Mouse (Mus musculus) CH12.LX (cell line): ENCODE measurements at regions not wholly inside any gene's neighbourhood (a gene's known extent, or its start where the extent isn't known, plus 50 kb on each side); places are given as distances from the start of the nearest gene placed in this dataset.

Source experiments
- DNase-seq: peaks from one replicate; pipeline ENCODE4 v3.0.0-alpha.2; 2013; ENCODE audit errors: extremely low read depth
- H3K27ac ChIP-seq: 2 replicates; pipeline ENCODE4 v1.5.1; 2012; ENCODE audit warnings: low read depth, mild to moderate bottlenecking, control low read depth, moderate library complexity; ENCODE audit not compliant: insufficient read depth
- H3K27me3 ChIP-seq: replicated peaks from 2 replicates; pipeline ENCODE3; 2012; ENCODE audit warnings: inconsistent platforms
- H3K36me3 ChIP-seq, 2 experiments: replicated peaks in 1 of 2; 2 replicates each; pipeline versions ENCODE3 to v1.6.1; 2012; ENCODE audit warnings: inconsistent platforms in 1 of 2, low read length in 1 of 2, mild to moderate bottlenecking in 1 of 2, mixed read lengths in 1 of 2, moderate library complexity in 1 of 2; ENCODE audit not compliant: control insufficient read depth in 1 of 2, insufficient read depth in 1 of 2
- H3K4me1 ChIP-seq, 2 experiments: 2 replicates each; pipeline ENCODE4 v1.6.1; 2012; ENCODE audit warnings: inconsistent platforms in 1 of 2, moderate library complexity in 1 of 2; ENCODE audit not compliant: insufficient read depth in 2 of 2, control insufficient read depth in 1 of 2
- H3K4me2 ChIP-seq: 2 replicates; pipeline ENCODE4 v1.6.1; 2012; ENCODE audit warnings: low read depth, mild to moderate bottlenecking, control low read depth; ENCODE audit not compliant: poor library complexity, insufficient read depth, severe bottlenecking
- H3K4me3 ChIP-seq, 3 experiments: fragments of 150-350 bp in 1 of 3; sonication (generic) in 1 of 3; replicated peaks in 1 of 3; 2 replicates each; pipeline versions ENCODE3 to v1.5.1; 2011 to 2012; ENCODE audit warnings: low read depth in 2 of 3, low read length in 2 of 3, mild to moderate bottlenecking in 2 of 3, moderate library complexity in 2 of 3, control low read depth in 1 of 3, improper control_type of control experiment in 1 of 3, inconsistent platforms in 1 of 3, mixed read lengths in 1 of 3; ENCODE audit not compliant: poor library complexity in 1 of 3
- H3K79me2 ChIP-seq: replicated peaks from 2 replicates; pipeline ENCODE4 v1.6.1; 2012; ENCODE audit warnings: mild to moderate bottlenecking, moderate library complexity; ENCODE audit not compliant: control insufficient read depth, poor library complexity, insufficient read depth, severe bottlenecking; ENCODE audit errors: extremely low read depth
- H3K9ac ChIP-seq: 2 replicates; pipeline ENCODE4 v1.6.1; 2012; ENCODE audit warnings: low read depth, mild to moderate bottlenecking, control low read depth, moderate library complexity; ENCODE audit not compliant: insufficient read depth
- H3K9me3 ChIP-seq: replicated peaks from 2 replicates; pipeline ENCODE3; 2012; ENCODE audit warnings: low read length, inconsistent platforms, mixed read lengths
- BHLHE40 ChIP-seq: IDR thresholded peaks from 2 replicates; pipeline ENCODE4 v1.6.1; 2011; ENCODE audit warnings: mild to moderate bottlenecking, low read depth, low read length, improper control_type of control experiment
- CHD1 ChIP-seq: IDR thresholded peaks from 2 replicates; pipeline ENCODE4 v1.6.1; 2012; ENCODE audit warnings: low read depth, low read length, improper control_type of control experiment, inconsistent platforms
- CHD2 ChIP-seq: IDR thresholded peaks from 2 replicates; pipeline ENCODE4 v1.6.1; 2011; ENCODE audit warnings: low read length, improper control_type of control experiment
- CTCF ChIP-seq, 2 experiments: IDR thresholded peaks in 1 of 2; conservative IDR thresholded peaks in 1 of 2; 2 replicates each; pipeline ENCODE4 v1.5.1; 2011 to 2012; ENCODE audit warnings: low read depth in 2 of 2, low read length in 2 of 2, improper control_type of control experiment in 1 of 2, inconsistent platforms in 1 of 2, mild to moderate bottlenecking in 1 of 2, moderate library complexity in 1 of 2
- EP300 ChIP-seq: IDR thresholded peaks from 2 replicates; pipeline ENCODE4 v1.6.1; 2011; ENCODE audit warnings: low read length, improper control_type of control experiment
- ETS1 ChIP-seq: conservative IDR thresholded peaks from 2 replicates; pipeline ENCODE4 v1.6.1; 2012; ENCODE audit warnings: low read depth, mild to moderate bottlenecking, inconsistent platforms, low read length, improper control_type of control experiment, moderate library complexity
- HCFC1 ChIP-seq: IDR thresholded peaks from 2 replicates; pipeline ENCODE4 v1.6.1; 2012; ENCODE audit warnings: low read depth, mild to moderate bottlenecking, inconsistent platforms, low read length, improper control_type of control experiment
- IRF4 ChIP-seq: IDR thresholded peaks from 2 replicates; pipeline ENCODE4 v1.6.1; 2014; ENCODE audit warnings: low read depth, mild to moderate bottlenecking, inconsistent platforms, low read length, improper control_type of control experiment
- JUN ChIP-seq: IDR thresholded peaks from 2 replicates; pipeline ENCODE4 v1.6.1; 2011; ENCODE audit warnings: low read depth, mild to moderate bottlenecking, low read length, improper control_type of control experiment, moderate library complexity; ENCODE audit not compliant: insufficient read depth
- KAT2A ChIP-seq: IDR thresholded peaks from 2 replicates; pipeline ENCODE4 v1.6.1; 2012; ENCODE audit warnings: low read length, improper control_type of control experiment, inconsistent platforms; ENCODE audit not compliant: insufficient replicate concordance
- MAFK ChIP-seq: IDR thresholded peaks from 2 replicates; pipeline ENCODE4 v1.6.1; 2011; ENCODE audit warnings: low read length, improper control_type of control experiment; ENCODE audit not compliant: insufficient replicate concordance
- MAX ChIP-seq: IDR thresholded peaks from 2 replicates; pipeline ENCODE4 v1.6.1; 2011; ENCODE audit warnings: low read length, improper control_type of control experiment
- MAZ ChIP-seq: IDR thresholded peaks from 2 replicates; pipeline ENCODE4 v1.6.1; 2012; ENCODE audit warnings: low read depth, mild to moderate bottlenecking, inconsistent platforms, low read length, improper control_type of control experiment, moderate library complexity
- MXI1 ChIP-seq: IDR thresholded peaks from 2 replicates; pipeline ENCODE4 v1.6.1; 2011; ENCODE audit warnings: mild to moderate bottlenecking, low read depth, low read length, improper control_type of control experiment
- NRF1 ChIP-seq: IDR thresholded peaks from 2 replicates; pipeline ENCODE4 v1.6.1; 2014; ENCODE audit warnings: low read depth, mild to moderate bottlenecking, inconsistent platforms, low read length, improper control_type of control experiment, moderate library complexity
- POLR2A ChIP-seq: IDR thresholded peaks from 2 replicates; pipeline ENCODE4 v1.6.1; 2011; ENCODE audit warnings: low read depth, mild to moderate bottlenecking, improper control_type of control experiment, low read length
- POLR2AphosphoS2 ChIP-seq: IDR thresholded peaks from 2 replicates; pipeline ENCODE4 v1.6.1; 2011; ENCODE audit warnings: low read depth, low read length, improper control_type of control experiment
- RAD21 ChIP-seq: IDR thresholded peaks from 2 replicates; pipeline ENCODE4 v1.6.1; 2011; ENCODE audit warnings: low read depth, mild to moderate bottlenecking, low read length, improper control_type of control experiment, moderate library complexity
- SIN3A ChIP-seq: IDR thresholded peaks from 2 replicates; pipeline ENCODE4 v1.6.1; 2012; ENCODE audit warnings: low read length, improper control_type of control experiment, inconsistent platforms
- SMC3 ChIP-seq: IDR thresholded peaks from 2 replicates; pipeline ENCODE4 v1.6.1; 2011; ENCODE audit warnings: low read depth, low read length, improper control_type of control experiment
- TBP ChIP-seq: conservative IDR thresholded peaks from 2 replicates; pipeline ENCODE4 v1.6.1; 2011; ENCODE audit warnings: low read depth, low read length, improper control_type of control experiment
- TCF12 ChIP-seq: IDR thresholded peaks from 2 replicates; pipeline ENCODE4 v1.6.1; 2014; ENCODE audit warnings: low read depth, mild to moderate bottlenecking, inconsistent platforms, low read length, improper control_type of control experiment
- USF1 ChIP-seq: IDR thresholded peaks from 2 replicates; pipeline ENCODE4 v1.6.1; 2014; ENCODE audit warnings: low read depth, mild to moderate bottlenecking, inconsistent platforms, low read length, improper control_type of control experiment
- USF2 ChIP-seq: conservative IDR thresholded peaks from 2 replicates; pipeline ENCODE4 v1.6.1; 2011; ENCODE audit warnings: low read depth, low read length, improper control_type of control experiment
- dilution Hi-C: fragments of 300-500 bp; cut with MboI; formaldehyde crosslinking; loops from 2 replicates; pipeline ENCODE4 v1.14.3; 2020; ENCODE audit warnings: low sequenced_read_pairs; ENCODE audit not compliant: extremely low pct_unique_long_range_greater_than_20kb, extremely low pct_ligation_motif_present
- in situ Hi-C: fragments of 300-500 bp; cut with MboI; formaldehyde crosslinking; loops from 3 replicates; pipeline ENCODE4 v1.14.3; 2019; ENCODE audit warnings: low sequenced_read_pairs, low pct_ligation_motif_present, low pct_unique_long_range_greater_than_20kb, mixed read lengths

GRCm38 (mm10) chr10:87325143-87325542 lies 168.3 kb downstream of the Ascl1 start:
- Histone ChIP-seq H3K4me3 (no peak overlapping the region), H3K27me3 (no peaks in the 10 kb centered on the region), H3K36me3 (no peaks in the 10 kb centered on the region), H3K9me3 (no peaks in the 10 kb centered on the region), H3K9ac (no peak overlapping the region), H3K79me2 (no peaks in the 10 kb centered on the region), H3K4me2 (no peak overlapping the region), H3K27ac (no peak overlapping the region), H3K4me1 (no peaks in the 10 kb centered on the region)
- dilution Hi-C loops: no loop called here
- TF ChIP-seq POLR2AphosphoS2: no peak
- TF ChIP-seq JUN: no peak
- no peak for TF ChIP-seq NRF1
- no peak for TF ChIP-seq BHLHE40
- no peak for TF ChIP-seq RAD21
- no peak for TF ChIP-seq CHD2
- TF ChIP-seq SIN3A: no peak
- no peak for DNase-seq
- in situ Hi-C loops: no loop called here

- no peak overlapping the region for H3K4me3 ChIP-seq
- H3K9ac ChIP-seq: no peak overlapping the region
- no peaks in the 10 kb centered on the region for H3K4me1 ChIP-seq
- no peaks in the 10 kb centered on the region for H3K27me3 ChIP-seq
- no peak overlapping the region for H3K27ac ChIP-seq
- dilution Hi-C loops (no loop called here), in situ Hi-C loops (no loop called here)
- TF ChIP-seq IRF4 (no peak), KAT2A (no peak), POLR2AphosphoS2 (no peak), ETS1 (no peak), POLR2A (no peak), TCF12 (no peak), MXI1 (no peak), EP300 (no peak), CHD1 (no peak), RAD21 (no peak), USF1 (no peak), HCFC1 (no peak), CHD2 (no peak), USF2 (no peak), MAFK (no peak), MAZ (no peak), SMC3 (no peak), MAX (no peak), TBP (no peak), CTCF (conservative IDR thresholded peaks at IDR 0.05 in 1 of 2, IDR thresholded peaks at IDR 0.05 in 1 of 2; ENCODE audit: low read depth in 2 of 2, low read length in 2 of 2) (no peak)
- no peaks in the 10 kb centered on the region for H3K36me3 ChIP-seq
- no peaks in the 10 kb centered on the region for H3K79me2 ChIP-seq
- no peak for DNase-seq
- no peak overlapping the region for H3K4me2 ChIP-seq
- H3K9me3 ChIP-seq: peaks cover 16% of the 10 kb centered on the region
These were observed 183.8 kb downstream of the Ascl1 start for GRCm38 (mm10) chr10:87309601-87310062.
